Mouse (Mus musculus): Measurements from ENCODE around the gene 4930469K13Rik. TPM values are rescaled to one million over a fixed set of nuclear protein-coding genes. Genes with fewer than 3 reads are reported as not detected.

The 4930469K13Rik gene
- polyA plus RNA-seq, 1 experiment from 2014 or later, result not detected

- Histone ChIP-seq H3K36me3 (ENCODE audit: poor library complexity, severe bottlenecking) (no peaks in the 10 kb centered on the region), H3K4me1 (peaks cover 21% of the 10 kb centered on the region), H3K4me3 (no peak overlapping the region), H3K27ac (no peak overlapping the region), H3K4me2 (no peak overlapping the region), H3K9me3 (replicated peaks) (no peaks in the 10 kb centered on the region), H3K27me3 (peaks cover 5% of the 10 kb centered on the region; the same call in 1 of the 2 replicates), H3K9ac (no peak overlapping the region)
- WGBS, result 6% methylated on average over 4 of the region's 4 CpGs
- ATAC-seq, result peak; percentile 96
Measured at GRCm38 (mm10) chr11:34112781-34113380, 14.5 kb upstream of the 4930469K13Rik start.

DNA sequence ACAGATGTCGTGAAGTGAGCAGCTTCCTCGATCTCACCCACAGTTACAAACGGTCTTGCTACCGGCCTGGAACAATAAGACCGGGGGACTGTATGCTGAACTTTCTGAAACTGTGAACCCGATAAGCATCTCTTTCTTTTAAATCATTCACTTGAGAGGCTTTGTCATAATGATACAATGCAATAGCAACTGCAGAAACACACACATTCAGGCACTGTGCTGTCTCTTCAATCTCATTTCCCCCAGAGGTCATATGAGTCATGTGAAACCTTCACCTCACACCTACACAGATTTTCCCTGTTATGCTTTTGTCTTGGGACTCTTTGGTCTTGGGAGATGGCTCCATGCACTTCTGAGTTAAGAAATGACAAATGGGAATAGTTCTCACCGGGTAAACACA, 13.6 kb upstream of the 4930469K13Rik start:
- Histone ChIP-seq H3K9me3 (replicated peaks) (no peaks in the 10 kb centered on the region), H3K4me1 (peaks cover 21% of the 10 kb centered on the region), H3K36me3 (ENCODE audit: poor library complexity, severe bottlenecking) (no peaks in the 10 kb centered on the region), H3K4me2 (no peak overlapping the region), H3K27ac (no peak overlapping the region), H3K27me3 (peaks cover 5% of the 10 kb centered on the region; the same call in 1 of the 2 replicates), H3K4me3 (no peak overlapping the region), H3K9ac (no peak overlapping the region)
- no peak for ATAC-seq
- WGBS, result 61% methylated on average over 7 of the region's 7 CpGs

GRCm38 (mm10) chr11:34109260-34109659, 10.9 kb upstream of the 4930469K13Rik start:
- Histone ChIP-seq H3K9me3 (replicated peaks) (no peaks in the 10 kb centered on the region), H3K9ac (no peak overlapping the region), H3K4me3 (no peak overlapping the region), H3K27me3 (peaks cover 5% of the 10 kb centered on the region), H3K4me2 (no peak overlapping the region), H3K27ac (no peak overlapping the region), H3K36me3 (ENCODE audit: poor library complexity, severe bottlenecking) (no peaks in the 10 kb centered on the region), H3K4me1 (peaks cover 33% of the 10 kb centered on the region)
- 89% methylated on average over 1 of the region's 1 CpGs for WGBS
- no peak for ATAC-seq

DNA sequence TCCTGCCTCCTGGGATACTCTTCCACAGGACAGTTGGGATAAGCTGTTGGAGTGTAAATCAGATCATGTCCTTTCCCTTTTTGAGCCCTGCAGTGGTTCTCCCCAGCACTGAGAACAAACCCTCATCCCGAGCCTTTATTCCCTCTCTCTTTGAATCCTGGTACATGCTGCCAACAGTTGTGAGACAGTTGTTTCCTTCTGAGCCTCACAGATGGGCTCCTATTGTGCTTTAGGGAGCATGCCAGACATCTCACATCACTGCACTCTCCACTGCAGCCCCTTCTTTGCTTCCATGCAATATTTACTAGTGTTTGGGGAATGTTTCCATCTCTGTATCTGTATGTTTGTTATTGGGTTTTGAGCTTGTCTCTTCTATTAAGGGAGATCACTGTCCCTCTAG, 6.6 kb upstream of the 4930469K13Rik start:
- Histone ChIP-seq H3K9ac (no peak overlapping the region), H3K4me1 (peaks cover 11% of the 10 kb centered on the region), H3K27ac (no peak overlapping the region), H3K4me3 (no peak overlapping the region), H3K9me3 (replicated peaks) (no peaks in the 10 kb centered on the region), H3K36me3 (ENCODE audit: poor library complexity, severe bottlenecking) (no peaks in the 10 kb centered on the region), H3K4me2 (no peak overlapping the region), H3K27me3 (no peaks in the 10 kb centered on the region; the same call in 1 of the 2 replicates)
- WGBS, result 23% methylated on average over 1 of the region's 1 CpGs
- no peak for ATAC-seq

DNA sequence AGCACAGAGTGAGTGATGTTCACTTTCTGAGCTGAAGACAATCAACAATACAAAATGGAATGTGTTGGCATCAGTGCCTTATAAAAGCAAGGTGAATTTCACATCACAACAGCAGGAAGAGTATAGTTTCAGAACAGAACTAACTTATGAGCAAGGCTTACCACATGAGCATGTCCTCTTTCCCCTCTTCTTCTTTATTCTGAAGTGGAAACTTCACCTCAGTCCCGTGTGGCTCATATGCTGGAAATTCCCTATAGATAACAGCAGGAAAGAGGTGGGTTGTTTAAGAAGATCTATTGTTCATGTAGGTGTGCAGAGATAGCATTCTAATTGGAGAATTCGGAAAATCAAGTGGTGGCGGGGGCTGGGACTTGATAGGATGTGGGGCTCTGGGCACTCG, 3.5 kb upstream of the 4930469K13Rik start:
- Histone ChIP-seq H3K36me3 (ENCODE audit: poor library complexity, severe bottlenecking) (no peaks in the 10 kb centered on the region), H3K9ac (no peak overlapping the region), H3K9me3 (replicated peaks) (no peaks in the 10 kb centered on the region), H3K4me2 (no peak overlapping the region), H3K27me3 (no peaks in the 10 kb centered on the region; the same call in 1 of the 2 replicates), H3K4me1 (peaks cover 11% of the 10 kb centered on the region), H3K27ac (no peak overlapping the region), H3K4me3 (no peak overlapping the region)
- 87% methylated on average over 4 of the region's 4 CpGs for WGBS
- ATAC-seq, result no peak

- H3K4me3 ChIP-seq, result no peak overlapping the region
- H3K9ac ChIP-seq, result no peak overlapping the region
- H3K9me3 ChIP-seq (replicated peaks), result no peaks in the 10 kb centered on the region
- no peak overlapping the region for H3K4me2 ChIP-seq
- no peak overlapping the region for H3K27ac ChIP-seq
- H3K4me1 ChIP-seq, result no peaks in the 10 kb centered on the region
- H3K27me3 ChIP-seq, result no peaks in the 10 kb centered on the region
- 73% methylated on average over 3 of the region's 3 CpGs for WGBS
- ATAC-seq, result no peak
- no peaks in the 10 kb centered on the region for H3K36me3 ChIP-seq (ENCODE audit: poor library complexity, severe bottlenecking)
Measured at GRCm38 (mm10) chr11:34087064-34087463, 11.3 kb downstream of the 4930469K13Rik start.

DNA sequence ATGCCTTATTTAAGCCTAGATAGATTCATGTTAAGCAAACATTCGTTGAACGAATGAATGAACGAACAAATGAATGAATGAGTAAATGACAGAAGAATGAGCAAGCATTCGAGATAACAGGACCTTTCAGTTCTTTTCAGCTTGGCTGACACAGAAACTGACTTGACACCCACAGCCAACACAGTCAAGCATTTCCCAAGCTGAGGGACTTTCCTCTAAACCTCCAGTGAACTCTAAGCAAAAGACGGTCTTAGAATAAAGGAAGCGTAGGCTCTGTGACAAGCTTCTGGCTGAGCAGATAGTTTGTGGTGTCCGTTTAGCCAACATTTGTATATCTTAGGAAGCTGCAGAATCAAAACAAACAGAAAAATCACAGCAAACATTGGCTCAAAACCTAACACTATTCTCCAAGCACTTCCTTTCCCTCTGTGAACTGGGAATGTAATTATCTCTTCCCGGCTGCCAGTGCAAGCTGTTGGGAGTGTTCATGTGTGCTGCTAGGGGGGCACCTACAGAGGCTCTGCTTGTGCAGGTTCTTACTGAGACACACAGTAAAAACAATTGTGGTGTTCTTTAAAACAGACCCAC, 12.1 kb downstream of the 4930469K13Rik start:
- Histone ChIP-seq H3K36me3 (ENCODE audit: poor library complexity, severe bottlenecking) (no peaks in the 10 kb centered on the region), H3K4me2 (no peak overlapping the region), H3K4me3 (no peak overlapping the region), H3K9ac (no peak overlapping the region), H3K27me3 (no peaks in the 10 kb centered on the region), H3K4me1 (0 out of 2 replicates have a peak, but pooled peaks cover under 1% of the 10 kb centered on the region), H3K9me3 (replicated peaks) (no peaks in the 10 kb centered on the region), H3K27ac (no peak overlapping the region)
- whole genome bisulfite sequencing, result 79% methylated on average over 8 of the region's 8 CpGs
- peak; percentile 66; the same call in 1 of the 2 replicates for ATAC-seq

DNA sequence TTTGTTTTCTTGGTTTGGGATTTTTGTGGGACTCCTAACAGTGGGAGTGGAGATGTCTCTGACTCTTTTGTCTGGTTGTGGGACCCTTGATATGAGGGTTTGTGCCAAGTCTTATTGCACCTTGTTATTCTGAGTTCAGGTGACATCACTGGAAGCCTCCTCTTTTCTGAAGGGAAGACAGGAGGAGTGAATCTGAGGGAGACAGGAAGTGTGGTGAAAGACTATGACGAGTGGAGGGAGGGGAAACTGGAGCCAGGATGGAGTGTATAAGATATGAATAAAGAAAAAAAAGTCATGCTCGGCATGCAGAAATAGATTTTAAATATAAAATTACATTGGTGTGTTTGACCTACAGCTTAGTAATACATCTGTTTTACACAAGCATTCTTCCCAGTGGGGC, 13.7 kb downstream of the 4930469K13Rik start:
- no peak for ATAC-seq
- H3K36me3 ChIP-seq (ENCODE audit: poor library complexity, severe bottlenecking), result no peaks in the 10 kb centered on the region
- H3K4me1 ChIP-seq, result peaks cover 15% of the 10 kb centered on the region; the same call in 1 of the 2 replicates
- no peak overlapping the region for H3K4me3 ChIP-seq
- no peak overlapping the region for H3K27ac ChIP-seq
- H3K4me2 ChIP-seq, result no peak overlapping the region
- no peaks in the 10 kb centered on the region for H3K27me3 ChIP-seq
- no peak overlapping the region for H3K9ac ChIP-seq
- 83% methylated on average over 2 of the region's 2 CpGs for WGBS
- H3K9me3 ChIP-seq (replicated peaks), result no peaks in the 10 kb centered on the region

- H3K9ac ChIP-seq, result no peak overlapping the region
- no peaks in the 10 kb centered on the region for H3K36me3 ChIP-seq (ENCODE audit: poor library complexity, severe bottlenecking)
- no peaks in the 10 kb centered on the region for H3K27me3 ChIP-seq
- H3K4me2 ChIP-seq, result no peak overlapping the region
- no peaks in the 10 kb centered on the region for H3K9me3 ChIP-seq (replicated peaks)
- H3K4me3 ChIP-seq, result no peak overlapping the region
- 86% methylated on average over 7 of the region's 7 CpGs for WGBS
- H3K4me1 ChIP-seq, result peaks cover 16% of the 10 kb centered on the region; the same call in 1 of the 2 replicates
- no peak overlapping the region for H3K27ac ChIP-seq
- ATAC-seq, result no peak
Measured at GRCm38 (mm10) chr11:34083795-34084194, 14.6 kb downstream of the 4930469K13Rik start.

GRCm38 (mm10) chr11:34079542-34080464, 18.6 kb downstream of the 4930469K13Rik start:
- Histone ChIP-seq H3K4me3 (no peak overlapping the region), H3K4me2 (no peak overlapping the region), H3K36me3 (ENCODE audit: poor library complexity, severe bottlenecking) (no peaks in the 10 kb centered on the region), H3K27ac (no peak overlapping the region), H3K4me1 (peaks cover 16% of the 10 kb centered on the region; the same call in 1 of the 2 replicates), H3K27me3 (no peaks in the 10 kb centered on the region), H3K9ac (no peak overlapping the region), H3K9me3 (replicated peaks) (no peaks in the 10 kb centered on the region)
- 65% methylated on average over 6 of the region's 6 CpGs for WGBS
- ATAC-seq, result peak; percentile 68; the same call in 1 of the 2 replicates

DNA sequence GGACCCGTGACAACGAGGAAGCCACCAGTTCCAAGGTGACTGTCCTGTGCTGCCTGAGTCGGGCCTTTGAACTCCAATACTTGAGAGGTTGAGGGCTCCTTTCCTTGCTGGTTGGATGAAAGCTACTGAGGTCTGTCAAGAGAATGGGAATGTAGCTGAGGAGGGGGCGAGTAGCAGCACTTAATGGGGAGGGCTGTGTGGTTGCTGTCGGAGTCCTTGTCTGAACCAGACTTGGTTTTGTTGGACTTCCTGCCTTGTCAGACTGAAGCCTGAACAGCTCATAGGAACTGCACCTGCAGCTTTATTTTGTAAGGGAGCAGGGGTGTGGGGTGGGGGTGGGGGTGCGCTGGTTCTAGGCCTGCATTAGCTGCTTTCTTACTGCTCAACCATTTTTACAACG, 19.8 kb downstream of the 4930469K13Rik start:
- Histone ChIP-seq H3K9me3 (replicated peaks) (no peaks in the 10 kb centered on the region), H3K27ac (no peak overlapping the region), H3K4me2 (no peak overlapping the region), H3K36me3 (ENCODE audit: poor library complexity, severe bottlenecking) (no peaks in the 10 kb centered on the region), H3K4me3 (no peak overlapping the region), H3K4me1 (peaks cover 16% of the 10 kb centered on the region; the same call in 1 of the 2 replicates), H3K27me3 (0 out of 2 replicates have a peak, but pooled peaks cover 4% of the 10 kb centered on the region), H3K9ac (no peak overlapping the region)
- WGBS, result 88% methylated on average over 7 of the region's 7 CpGs
- no peak for ATAC-seq

DNA sequence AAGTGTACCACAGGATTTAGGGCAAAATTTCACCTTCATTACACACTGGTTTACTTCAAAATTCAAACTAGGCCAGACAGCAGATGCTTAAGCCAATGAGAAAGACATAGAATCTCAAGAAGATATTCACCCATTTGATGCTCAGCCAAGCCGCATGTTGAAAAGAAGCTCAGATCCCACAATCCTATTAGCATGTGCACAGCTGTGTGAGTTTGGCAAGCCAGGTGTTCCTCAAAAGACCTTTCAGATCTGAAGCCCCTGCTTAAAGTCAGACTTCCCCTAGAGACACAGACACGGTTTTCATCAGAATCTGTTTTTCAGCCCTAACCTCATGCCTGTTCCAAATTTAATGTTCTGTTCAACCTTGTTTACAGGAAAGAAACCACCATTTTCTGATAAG, 20.5 kb downstream of the 4930469K13Rik start:
- 79% methylated on average over 2 of the region's 2 CpGs for WGBS
- Histone ChIP-seq H3K9ac (no peak overlapping the region), H3K27me3 (0 out of 2 replicates have a peak, but pooled peaks cover 4% of the 10 kb centered on the region), H3K27ac (no peak overlapping the region), H3K9me3 (replicated peaks) (no peaks in the 10 kb centered on the region), H3K4me3 (no peak overlapping the region), H3K4me2 (no peak overlapping the region), H3K36me3 (ENCODE audit: poor library complexity, severe bottlenecking) (no peaks in the 10 kb centered on the region), H3K4me1 (peaks cover 16% of the 10 kb centered on the region; the same call in 1 of the 2 replicates)
- ATAC-seq, result no peak

Measured in forebrain, embryonic 13.5 days (tissue).